Mouse (Mus musculus) heart, embryonic 12.5 days (tissue): ENCODE results near the gene Slc6a5. TPM values are rescaled to one million over a fixed set of nuclear protein-coding genes. Genes with fewer than 3 reads are reported as not detected.
"Not testable (repeated sequence)": the region's sequence is repeated elsewhere in the genome, so short reads cannot be mapped to it uniquely, and the experiment has no call there.

Experiments used
- ATAC-seq: fragments of 200-750 bp; cut with Nextera tagmentation; 2 replicates; pipeline ENCODE4 v1.8.0; 2017; ENCODE audit warnings: moderate TSS enrichment, moderate library complexity; ENCODE audit not compliant: insufficient number of reproducible peaks, low FRiP score
- H3K27ac ChIP-seq: fragments of 300-500 bp; sonication (generic); 2 replicates; pipeline ENCODE4 v1.5.1; 2016; ENCODE audit warnings: mild to moderate bottlenecking, moderate library complexity; ENCODE audit not compliant: poor library complexity, severe bottlenecking
- H3K27me3 ChIP-seq: fragments of 300-500 bp; sonication (generic); replicated peaks from 2 replicates; pipeline ENCODE4 v1.6.1; 2016; ENCODE audit warnings: mild to moderate bottlenecking, moderate library complexity
- H3K36me3 ChIP-seq: fragments of 300-500 bp; sonication (generic); 2 replicates; pipeline ENCODE4 v1.6.1; 2016; ENCODE audit warnings: mild to moderate bottlenecking, moderate library complexity
- H3K4me1 ChIP-seq: fragments of 300-500 bp; sonication (generic); replicated peaks from 2 replicates; pipeline ENCODE4 v1.6.1; 2016; ENCODE audit warnings: mild to moderate bottlenecking
- H3K4me2 ChIP-seq: fragments of 300-500 bp; sonication (generic); 2 replicates; pipeline ENCODE4 v1.6.1; 2016; ENCODE audit warnings: mild to moderate bottlenecking, moderate library complexity
- H3K4me3 ChIP-seq: fragments of 300-500 bp; sonication (generic); 2 replicates; pipeline ENCODE4 v1.5.1; 2016; ENCODE audit warnings: mild to moderate bottlenecking
- H3K9ac ChIP-seq: fragments of 300-500 bp; sonication (generic); 2 replicates; pipeline ENCODE4 v1.6.1; 2016; ENCODE audit warnings: mild to moderate bottlenecking, moderate library complexity
- H3K9me3 ChIP-seq: fragments of 300-500 bp; sonication (generic); replicated peaks from 2 replicates; pipeline ENCODE4 v1.6.1; 2016; ENCODE audit warnings: mild to moderate bottlenecking, moderate library complexity
- WGBS: fragments of 180-500 bp; shearing (Covaris S2); methylation state at CpG from one replicate; pipeline ENCODE4 v1.1.7; 2016; 5-methylcytosine and 5-hydroxymethylcytosine counted together
- polyA plus RNA-seq: library from polyadenylated mRNA; unstranded; fragments of >200 nt; fragmentation: Nextera tagmentation; extraction: Ambion mirVana; gene quantifications from 2 replicates; pipeline ENCODE4 v1.2.1, GENCODE M21; 2016

Gene Slc6a5
- polyA plus RNA-seq, 1 experiment from 2014 or later = not detected

- Histone ChIP-seq H3K4me1 (0 out of 2 replicates have a peak, but pooled peaks cover 5% of the 10 kb centered on the region), H3K9ac (no peak overlapping the region), H3K27me3 (peaks cover 97% of the 10 kb centered on the region), H3K27ac (no peak overlapping the region), H3K9me3 (no peaks in the 10 kb centered on the region), H3K4me3 (no peak overlapping the region), H3K36me3 (no peaks in the 10 kb centered on the region), H3K4me2 (no peak overlapping the region)
- WGBS = 6% methylated on average over 5 of the region's 5 CpGs
- no peak for ATAC-seq
Measured at GRCm38 (mm10) chr7:49913728-49914328, 3.9 kb downstream of the Slc6a5 start.

- WGBS = under 1% methylated on average over 9 of the region's 9 CpGs
- Histone ChIP-seq H3K27me3 (peaks cover 97% of the 10 kb centered on the region), H3K4me2 (no peak overlapping the region), H3K27ac (no peak overlapping the region), H3K9me3 (no peaks in the 10 kb centered on the region; the same call in 1 of the 2 replicates), H3K36me3 (no peaks in the 10 kb centered on the region), H3K4me3 (no peak overlapping the region), H3K4me1 (0 out of 2 replicates have a peak, but pooled peaks cover 5% of the 10 kb centered on the region), H3K9ac (no peak overlapping the region)
- ATAC-seq = no peak
Measured at GRCm38 (mm10) chr7:49914946-49915345, 5.0 kb downstream of the Slc6a5 start.

- Histone ChIP-seq H3K9ac (no peak overlapping the region), H3K9me3 (no peaks in the 10 kb centered on the region; the same call in 1 of the 2 replicates), H3K4me1 (0 out of 2 replicates have a peak, but pooled peaks cover 5% of the 10 kb centered on the region), H3K27ac (no peak overlapping the region), H3K4me2 (no peak overlapping the region), H3K27me3 (peaks cover 95% of the 10 kb centered on the region), H3K4me3 (no peak overlapping the region), H3K36me3 (no peaks in the 10 kb centered on the region)
- WGBS = 2% methylated on average over 11 of the region's 11 CpGs
- no peak for ATAC-seq
Measured at GRCm38 (mm10) chr7:49915471-49915870, 5.5 kb downstream of the Slc6a5 start.

DNA sequence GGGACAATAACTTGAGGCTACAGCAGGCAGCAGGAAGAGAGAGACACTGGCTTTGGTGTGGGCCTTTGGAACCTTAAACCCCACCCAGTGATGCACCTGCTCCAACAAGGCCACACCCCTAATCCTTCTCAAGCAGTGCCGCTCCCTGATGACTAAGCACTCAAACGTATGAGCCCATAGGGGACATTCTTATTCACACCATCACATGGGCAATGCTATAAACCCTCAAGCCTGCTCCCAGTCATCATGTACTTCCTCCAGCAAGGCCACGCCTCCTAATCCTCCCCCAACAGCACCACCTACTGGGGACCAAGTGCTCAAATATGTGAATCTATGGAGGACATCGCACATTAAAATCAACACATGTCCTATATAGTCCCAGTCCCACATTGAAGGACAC lies 9.5 kb downstream of the Slc6a5 start:
- no peaks in the 10 kb centered on the region; the same call in 1 of the 2 replicates for H3K9me3 ChIP-seq
- H3K4me3 ChIP-seq = no peak overlapping the region
- no peak overlapping the region for H3K4me2 ChIP-seq
- no peak overlapping the region for H3K9ac ChIP-seq
- H3K36me3 ChIP-seq = no peaks in the 10 kb centered on the region
- no peak for ATAC-seq
- peaks cover 65% of the 10 kb centered on the region for H3K27me3 ChIP-seq
- 79% methylated on average over 4 of the region's 4 CpGs for WGBS
- no peaks in the 10 kb centered on the region for H3K4me1 ChIP-seq
- H3K27ac ChIP-seq = no peak overlapping the region

- H3K4me1 ChIP-seq = no peaks in the 10 kb centered on the region
- no peaks in the 10 kb centered on the region for H3K36me3 ChIP-seq
- no peak overlapping the region for H3K9ac ChIP-seq
- 74% methylated on average over 4 of the region's 4 CpGs for WGBS
- H3K9me3 ChIP-seq = no peaks in the 10 kb centered on the region; the same call in 1 of the 2 replicates
- no peak overlapping the region for H3K4me3 ChIP-seq
- no peak overlapping the region for H3K27ac ChIP-seq
- H3K27me3 ChIP-seq = peaks cover 57% of the 10 kb centered on the region
- no peak for ATAC-seq
- no peak overlapping the region for H3K4me2 ChIP-seq
Measured at GRCm38 (mm10) chr7:49920751-49921150, 10.8 kb downstream of the Slc6a5 start.

DNA sequence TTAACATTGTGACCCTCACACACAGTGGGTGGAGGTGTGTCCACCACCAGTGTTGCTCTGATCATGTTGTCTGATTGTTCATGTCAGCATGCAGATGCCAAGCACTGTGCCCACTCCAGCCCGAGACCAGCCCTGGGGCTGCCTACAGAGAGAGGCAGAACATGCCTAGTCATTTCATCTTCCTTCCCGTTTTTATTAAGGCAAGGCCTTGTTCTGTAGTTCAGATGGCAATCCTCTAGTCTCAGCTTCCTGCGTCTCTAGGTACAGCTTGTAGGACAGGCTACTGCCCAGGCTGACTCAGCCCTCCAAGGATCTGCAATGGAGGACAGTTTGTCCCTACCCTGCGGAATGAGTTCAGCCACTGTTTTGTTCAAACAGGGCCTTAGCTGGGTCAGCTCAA lies 13.0 kb downstream of the Slc6a5 start:
- WGBS = 49% methylated on average over 4 of the region's 4 CpGs
- no peaks in the 10 kb centered on the region for H3K4me1 ChIP-seq
- peaks cover 35% of the 10 kb centered on the region for H3K27me3 ChIP-seq
- no peak overlapping the region for H3K27ac ChIP-seq
- no peak overlapping the region for H3K4me3 ChIP-seq
- H3K9me3 ChIP-seq = no peaks in the 10 kb centered on the region; the same call in 1 of the 2 replicates
- H3K9ac ChIP-seq = no peak overlapping the region
- H3K4me2 ChIP-seq = peak overlapping the region; percentile 42
- peak; percentile 33 for ATAC-seq
- no peaks in the 10 kb centered on the region for H3K36me3 ChIP-seq

GRCm38 (mm10) chr7:49923376-49923775 lies 13.4 kb downstream of the Slc6a5 start:
- no peaks in the 10 kb centered on the region; the same call in 1 of the 2 replicates for H3K9me3 ChIP-seq
- H3K4me1 ChIP-seq = no peaks in the 10 kb centered on the region
- H3K36me3 ChIP-seq = no peaks in the 10 kb centered on the region
- H3K4me2 ChIP-seq = peak overlapping the region; percentile 42
- ATAC-seq = no peak; the same call in 1 of the 2 replicates
- no peak overlapping the region for H3K9ac ChIP-seq
- under 1% methylated on average over 13 of the region's 13 CpGs for WGBS
- H3K4me3 ChIP-seq = no peak overlapping the region
- no peak overlapping the region for H3K27ac ChIP-seq
- peaks cover 30% of the 10 kb centered on the region for H3K27me3 ChIP-seq

- Histone ChIP-seq H3K4me3 (no peak overlapping the region), H3K27ac (no peak overlapping the region), H3K4me1 (no peaks in the 10 kb centered on the region), H3K9me3 (no peaks in the 10 kb centered on the region), H3K4me2 (no peak overlapping the region), H3K36me3 (no peaks in the 10 kb centered on the region), H3K9ac (no peak overlapping the region), H3K27me3 (peaks cover 23% of the 10 kb centered on the region)
- 55% methylated on average over 3 of the region's 3 CpGs for WGBS
- no peak for ATAC-seq
Measured at GRCm38 (mm10) chr7:49928571-49928970, 18.6 kb downstream of the Slc6a5 start.

GRCm38 (mm10) chr7:49929999-49930398 lies 20.1 kb downstream of the Slc6a5 start:
- Histone ChIP-seq H3K27me3 (peaks cover 21% of the 10 kb centered on the region), H3K4me3 (no peak overlapping the region), H3K9me3 (no peaks in the 10 kb centered on the region), H3K36me3 (no peaks in the 10 kb centered on the region), H3K27ac (no peak overlapping the region), H3K9ac (no peak overlapping the region), H3K4me2 (no peak overlapping the region), H3K4me1 (no peaks in the 10 kb centered on the region)
- no peak for ATAC-seq
- 76% methylated on average over 4 of the region's 4 CpGs for WGBS

- not testable (repeated sequence) for H3K4me1 ChIP-seq, ATAC-seq, H3K36me3 ChIP-seq, H3K9ac ChIP-seq, H3K4me2 ChIP-seq, H3K9me3 ChIP-seq, H3K27ac ChIP-seq, H3K4me3 ChIP-seq
- peaks cover 19% of the 10 kb centered on the region for H3K27me3 ChIP-seq
- WGBS = 82% methylated on average over 14 of the region's 14 CpGs
Measured at GRCm38 (mm10) chr7:49933386-49934115, 23.6 kb downstream of the Slc6a5 start.

DNA sequence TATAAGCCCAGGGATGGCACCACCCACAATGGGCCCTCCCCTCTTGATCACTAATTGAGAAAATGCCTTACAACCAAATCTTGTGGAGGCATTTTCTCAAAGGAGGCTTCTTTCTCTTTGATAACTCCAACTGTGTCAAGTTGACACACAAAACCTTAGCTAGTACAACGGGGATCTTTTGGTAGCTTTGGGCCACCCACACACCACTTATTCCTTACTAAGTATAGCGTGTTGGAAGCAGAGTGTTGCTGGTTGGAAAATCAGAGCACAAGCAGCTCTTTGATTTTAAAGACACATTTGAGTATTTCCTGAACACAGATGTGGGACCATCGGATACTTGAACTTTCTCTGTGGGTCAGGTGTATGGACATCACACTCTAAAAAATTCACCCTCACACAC lies 26.9 kb downstream of the Slc6a5 start:
- no peaks in the 10 kb centered on the region for H3K4me1 ChIP-seq
- 78% methylated on average over 3 of the region's 3 CpGs for WGBS
- H3K4me3 ChIP-seq = no peak overlapping the region
- H3K27me3 ChIP-seq = peaks cover 11% of the 10 kb centered on the region
- H3K9ac ChIP-seq = no peak overlapping the region
- no peak for ATAC-seq
- H3K27ac ChIP-seq = no peak overlapping the region
- H3K4me2 ChIP-seq = no peak overlapping the region
- no peaks in the 10 kb centered on the region for H3K36me3 ChIP-seq
- no peaks in the 10 kb centered on the region for H3K9me3 ChIP-seq
